Mouse (Mus musculus): ENCODE results near the gene 1700022I11Rik. TPM values are rescaled to one million over a fixed set of nuclear protein-coding genes. Genes with fewer than 3 reads are reported as not detected.

1700022I11Rik gene
- total RNA-seq, 2 experiments from 2014 or later: not detected

Other genes with a start within 250 kb of the 1700022I11Rik start
- 1 to 10 TPM; 1.2 to 2.0 TPM for gene 4930578G10Rik, start 234.1 kb upstream of the 1700022I11Rik start, total RNA-seq (2021)
- gene Ccl19, start 213.0 kb upstream of the 1700022I11Rik start, total RNA-seq (2021): under 1 TPM in 1 of 2 experiments, not detected in 1; 0.67 TPM
- gene Ccl21a, start 195.6 kb upstream of the 1700022I11Rik start, total RNA-seq (2021): not detected
- under 1 TPM in 1 of 2 experiments, not detected in 1; 0.12 TPM for gene Fam205a1, start 115.7 kb upstream of the 1700022I11Rik start, total RNA-seq (2021)
- under 1 TPM; 0.48 to 0.92 TPM for gene Gm12394, start 112.8 kb upstream of the 1700022I11Rik start, total RNA-seq (2021)
- gene Fam205c, start 95.4 kb upstream of the 1700022I11Rik start, total RNA-seq (2021): under 1 TPM; 0.27 to 0.30 TPM
- gene Phf24, start 52.9 kb upstream of the 1700022I11Rik start, total RNA-seq (2021): 100 to 1,000 TPM; 148 to 149 TPM
- gene Dnajb5, start 19.8 kb upstream of the 1700022I11Rik start, total RNA-seq (2021): 100 to 1,000 TPM; 203 to 221 TPM
- gene Vcp, start 30.9 kb downstream of the 1700022I11Rik start, total RNA-seq (2021): 100 to 1,000 TPM; 188 to 194 TPM
- 1 to 10 TPM; 8.3 to 8.9 TPM for gene Fancg, start 40.9 kb downstream of the 1700022I11Rik start, total RNA-seq (2021)
- gene Pigo, start 56.2 kb downstream of the 1700022I11Rik start, total RNA-seq (2021): 10 to 100 TPM; 24.9 to 27.0 TPM
- 100 to 1,000 TPM in 1 of 2 experiments, 10 to 100 TPM in 1; 93.4 to 102 TPM for gene Stoml2, start 62.1 kb downstream of the 1700022I11Rik start, total RNA-seq (2021)
- 10 to 100 TPM; 39.2 to 39.8 TPM for gene Fam214b, start 76.6 kb downstream of the 1700022I11Rik start, total RNA-seq (2021)
- gene Unc13b, start 89.3 kb downstream of the 1700022I11Rik start, total RNA-seq (2021): 10 to 100 TPM; 39.1 to 42.1 TPM